Mouse (Mus musculus): Measurements from ENCODE around the gene Olfr843. TPM values are rescaled to one million over a fixed set of nuclear protein-coding genes. Genes with fewer than 3 reads are reported as not detected.

The Olfr843 gene
- total RNA-seq (2017) = not detected in 2 replicates

- ATAC-seq (replicated peaks; ENCODE audit: low read depth, poor library complexity, severe bottlenecking) = no peak
These were observed at the start of gene Olfr843 for GRCm38 (mm10) chr9:19251887-19252286. Gene Olfr843, minus strand, starts transcription at chr9:19251987.

Other genes with a start within 250 kb of the Olfr843 start
- not detected in 2 replicates for gene Olfr835, start 219.3 kb downstream of the Olfr843 start, total RNA-seq (2017)
- gene Olfr836, start 131.6 kb downstream of the Olfr843 start, total RNA-seq (2017) = not detected in 2 replicates
- not detected in 2 replicates for gene Olfr837, start 115.7 kb downstream of the Olfr843 start, total RNA-seq (2017)
- not detected in 2 replicates for gene Olfr839-ps1, start 74.7 kb downstream of the Olfr843 start, total RNA-seq (2017)
- not detected in 2 replicates for gene Olfr844, start 64.4 kb upstream of the Olfr843 start, total RNA-seq (2017)
- gene Olfr845, start 84.5 kb upstream of the Olfr843 start, total RNA-seq (2017) = not detected in 2 replicates
- gene Olfr846, start 112.0 kb upstream of the Olfr843 start, total RNA-seq (2017) = not detected in 2 replicates
- not detected in 2 replicates for gene Olfr847, start 126.7 kb upstream of the Olfr843 start, total RNA-seq (2017)
- not detected in 2 replicates for gene Olfr849, start 188.3 kb upstream of the Olfr843 start, total RNA-seq (2017)
- gene Olfr850, start 226.3 kb upstream of the Olfr843 start, total RNA-seq (2017) = not detected in 2 replicates
- gene Olfr851, start 241.3 kb upstream of the Olfr843 start, total RNA-seq (2017) = not detected in 2 replicates

Measured in common myeloid progenitor, adult 5-6 weeks (primary cell).